Mouse (Mus musculus) forebrain, embryonic 13.5 days (tissue): ENCODE measurements around the gene Rubcn. TPM values are rescaled to one million over a fixed set of nuclear protein-coding genes. Genes with fewer than 3 reads are reported as not detected.

ENCODE experiments used
- ATAC-seq: fragments of 200-750 bp; cut with Nextera tagmentation; 2 replicates; pipeline ENCODE4 v1.8.0; 2017
- H3K27ac ChIP-seq: fragments of 300-500 bp; sonication (generic); 2 replicates; pipeline ENCODE4 v1.5.1; 2015; ENCODE audit warnings: inconsistent platforms, mild to moderate bottlenecking, moderate library complexity
- H3K27me3 ChIP-seq: fragments of 300-500 bp; sonication (generic); 2 replicates; pipeline ENCODE4 v1.6.1; 2015; ENCODE audit warnings: mild to moderate bottlenecking, inconsistent platforms
- H3K36me3 ChIP-seq: fragments of 300-500 bp; sonication (generic); 2 replicates; pipeline ENCODE4 v1.6.1; 2015; ENCODE audit warnings: mild to moderate bottlenecking, inconsistent platforms; ENCODE audit not compliant: poor library complexity, severe bottlenecking
- H3K4me1 ChIP-seq: fragments of 300-500 bp; sonication (generic); 2 replicates; pipeline ENCODE4 v1.6.1; 2015; ENCODE audit warnings: inconsistent platforms
- H3K4me2 ChIP-seq: fragments of 300-500 bp; sonication (generic); 2 replicates; pipeline ENCODE4 v1.6.1; 2015; ENCODE audit warnings: inconsistent platforms, mild to moderate bottlenecking, moderate library complexity
- H3K4me3 ChIP-seq: fragments of 300-500 bp; sonication (generic); 2 replicates; pipeline ENCODE4 v1.5.1; 2015; ENCODE audit warnings: mild to moderate bottlenecking, inconsistent platforms
- H3K9ac ChIP-seq: fragments of 300-500 bp; sonication (generic); 2 replicates; pipeline ENCODE4 v1.6.1; 2015; ENCODE audit warnings: mild to moderate bottlenecking, inconsistent platforms
- H3K9me3 ChIP-seq: fragments of 300-500 bp; sonication (generic); replicated peaks from 2 replicates; pipeline ENCODE4 v1.6.1; 2016; ENCODE audit warnings: inconsistent platforms
- WGBS: fragments of 180-500 bp; shearing (Covaris S2); methylation state at CpG from one replicate; pipeline ENCODE4 v1.1.7; 2015; 5-methylcytosine and 5-hydroxymethylcytosine counted together
- polyA plus RNA-seq: library from polyadenylated mRNA; unstranded; fragments of >200 nt; fragmentation: Nextera tagmentation; extraction: Ambion mirVana; gene quantifications from 2 replicates; pipeline ENCODE4 v1.2.1, GENCODE M21; 2015

The Rubcn gene
- polyA plus RNA-seq, 1 experiment from 2014 or later = 22.3 TPM

DNA sequence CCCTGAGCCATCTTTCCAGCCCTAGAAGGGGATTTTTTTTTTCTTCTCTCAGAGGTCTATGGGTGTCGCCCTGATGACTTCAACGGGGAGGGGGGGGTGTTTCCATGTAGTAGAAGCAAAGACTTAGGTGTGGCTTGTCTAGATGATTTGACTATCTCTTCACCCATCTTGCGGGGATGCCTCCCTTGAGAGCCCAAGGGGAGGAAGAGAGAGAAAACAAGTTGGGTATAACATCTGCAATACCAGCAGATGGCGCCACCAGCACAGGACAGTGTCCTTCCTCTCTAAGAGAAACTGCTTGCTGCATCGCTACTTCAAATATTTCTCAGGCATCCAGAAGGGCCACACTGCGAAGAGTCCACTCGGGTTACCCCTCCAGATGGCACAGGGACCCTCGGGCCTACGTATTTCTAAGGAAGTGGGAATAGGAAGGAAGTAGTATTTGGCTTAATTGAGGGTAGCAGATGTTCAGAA is 64.6 kb downstream of the Rubcn start:
- peaks cover 13% of the 10 kb centered on the region for H3K4me1 ChIP-seq
- H3K27me3 ChIP-seq = no peaks in the 10 kb centered on the region
- no peak overlapping the region for H3K9ac ChIP-seq
- no peaks in the 10 kb centered on the region for H3K9me3 ChIP-seq
- peak overlapping the region; percentile 30; the same call in 1 of the 2 replicates for H3K4me2 ChIP-seq
- no peaks in the 10 kb centered on the region for H3K36me3 ChIP-seq
- ATAC-seq = peak; percentile 41; the same call in 1 of the 2 replicates
- no peak overlapping the region for H3K4me3 ChIP-seq
- 3% methylated on average over 9 of the region's 9 CpGs for WGBS
- no peak overlapping the region for H3K27ac ChIP-seq

- peaks cover 20% of the 10 kb centered on the region for H3K4me1 ChIP-seq
- no peaks in the 10 kb centered on the region for H3K36me3 ChIP-seq
- H3K9me3 ChIP-seq = no peaks in the 10 kb centered on the region
- no peak for ATAC-seq
- WGBS = 88% methylated on average over 4 of the region's 4 CpGs
- H3K27ac ChIP-seq = no peak within 1 kb of the TSS
- no peak within 1 kb of the TSS for H3K4me2 ChIP-seq
- no peak within 1 kb of the TSS for H3K9ac ChIP-seq
- no peaks in the 10 kb centered on the region for H3K27me3 ChIP-seq
- H3K4me3 ChIP-seq = no peak within 1 kb of the TSS
Measured at GRCm38 (mm10) chr16:32810321-32810720, 67.2 kb downstream of the Rubcn start, which contains the start of gene Smbd1. Smbd1 (minus strand) TSS chr16:32810477.

- Histone ChIP-seq H3K4me1 (peaks cover 17% of the 10 kb centered on the region), H3K4me3 (no peak overlapping the region), H3K4me2 (no peak overlapping the region), H3K9me3 (no peaks in the 10 kb centered on the region), H3K27ac (no peak overlapping the region), H3K27me3 (0 out of 2 replicates have a peak, but pooled peaks cover 2% of the 10 kb centered on the region), H3K36me3 (no peaks in the 10 kb centered on the region), H3K9ac (no peak overlapping the region)
- ATAC-seq = no peak
- 60% methylated on average over 8 of the region's 8 CpGs for WGBS
Measured at GRCm38 (mm10) chr16:32807408-32808185, 70.0 kb downstream of the Rubcn start.

DNA sequence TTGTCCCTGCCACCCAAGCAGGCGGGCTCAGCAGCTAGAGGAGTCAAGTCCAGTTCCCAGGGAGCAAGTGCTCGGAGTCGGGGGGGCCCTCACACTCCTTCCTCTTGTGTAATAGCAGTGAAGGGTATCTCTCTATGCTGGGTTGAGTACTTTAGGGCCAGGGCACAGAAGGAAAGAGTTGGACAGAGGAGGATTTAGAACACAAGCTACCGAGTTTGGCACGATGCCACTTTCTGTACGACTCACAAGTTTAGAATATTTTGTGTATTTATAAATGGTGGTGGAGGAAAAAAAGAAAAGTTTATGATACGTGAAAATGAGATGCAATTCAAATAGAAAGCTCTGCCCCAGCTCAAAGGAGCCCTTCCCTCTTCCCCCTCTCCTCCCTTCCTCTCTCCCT is 72.4 kb downstream of the Rubcn start:
- Histone ChIP-seq H3K9me3 (no peaks in the 10 kb centered on the region), H3K27me3 (0 out of 2 replicates have a peak, but pooled peaks cover 2% of the 10 kb centered on the region), H3K4me1 (peaks cover 19% of the 10 kb centered on the region), H3K9ac (no peak overlapping the region), H3K27ac (no peak overlapping the region), H3K4me2 (no peak overlapping the region), H3K4me3 (no peak overlapping the region), H3K36me3 (no peaks in the 10 kb centered on the region)
- 80% methylated on average over 7 of the region's 7 CpGs for WGBS
- ATAC-seq = no peak

DNA sequence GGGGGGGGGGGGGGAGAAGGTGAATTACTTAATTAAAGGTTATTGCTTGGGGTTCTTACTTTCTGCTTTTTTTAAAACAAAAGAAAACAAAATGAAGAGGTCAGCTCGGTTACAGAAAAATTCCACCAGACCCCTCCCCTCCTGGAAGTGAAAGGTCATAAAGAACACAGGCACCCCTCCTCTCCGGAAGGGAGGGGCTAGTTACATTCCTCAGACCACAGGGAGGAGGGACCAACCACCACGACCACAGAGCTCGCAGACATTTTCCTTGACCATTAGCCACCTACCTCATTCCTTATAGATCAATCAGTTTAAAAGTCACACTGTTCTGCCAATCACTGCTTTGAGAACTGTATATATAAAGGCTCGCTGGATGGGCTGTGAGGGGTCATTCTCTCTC is 73.7 kb downstream of the Rubcn start:
- Histone ChIP-seq H3K4me2 (no peak overlapping the region), H3K9ac (no peak overlapping the region), H3K27ac (no peak overlapping the region), H3K27me3 (0 out of 2 replicates have a peak, but pooled peaks cover 2% of the 10 kb centered on the region), H3K9me3 (no peaks in the 10 kb centered on the region), H3K36me3 (no peaks in the 10 kb centered on the region), H3K4me1 (peaks cover 19% of the 10 kb centered on the region), H3K4me3 (no peak overlapping the region)
- 61% methylated on average over 5 of the region's 5 CpGs for WGBS
- no peak for ATAC-seq

GRCm38 (mm10) chr16:32803252-32803853 is 74.2 kb downstream of the Rubcn start:
- H3K9me3 ChIP-seq = no peaks in the 10 kb centered on the region
- H3K27me3 ChIP-seq = 0 out of 2 replicates have a peak, but pooled peaks cover 2% of the 10 kb centered on the region
- ATAC-seq = peak; percentile 93
- H3K27ac ChIP-seq = peak overlapping the region; percentile 66
- H3K4me1 ChIP-seq = peaks cover 19% of the 10 kb centered on the region
- H3K9ac ChIP-seq = no peak overlapping the region
- H3K36me3 ChIP-seq = no peaks in the 10 kb centered on the region
- 35% methylated on average over 6 of the region's 6 CpGs for WGBS
- no peak overlapping the region; the same call in 1 of the 2 replicates for H3K4me2 ChIP-seq
- H3K4me3 ChIP-seq = no peak overlapping the region

DNA sequence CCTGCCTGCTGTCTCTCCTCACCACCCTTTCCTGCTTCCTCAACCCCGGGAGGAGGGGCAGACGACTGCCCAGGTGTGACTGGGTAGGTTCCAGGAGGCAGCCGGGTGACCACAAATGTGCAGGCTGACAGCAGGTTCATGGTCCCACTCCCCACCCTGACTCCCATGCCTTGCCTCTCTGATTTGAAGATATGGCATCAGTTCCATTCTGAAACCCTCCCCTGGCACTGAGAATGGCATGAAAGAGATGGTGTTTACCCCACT is 80.2 kb downstream of the Rubcn start, which contains the start of gene Muc20:
TSS of gene Muc20 (minus strand) at position 10 of the 264 bp plus-strand sequence.
- H3K4me3 ChIP-seq = no peak within 1 kb of the TSS
- no peak within 1 kb of the TSS for H3K9ac ChIP-seq
- 92% methylated on average over 3 of the region's 3 CpGs for WGBS
- H3K9me3 ChIP-seq = no peaks in the 10 kb centered on the region
- H3K36me3 ChIP-seq = no peaks in the 10 kb centered on the region
- peaks cover under 1% of the 10 kb centered on the region; the same call in 1 of the 2 replicates for H3K4me1 ChIP-seq
- H3K27ac ChIP-seq = no peak within 1 kb of the TSS
- H3K27me3 ChIP-seq = no peaks in the 10 kb centered on the region
- no peak within 1 kb of the TSS for H3K4me2 ChIP-seq
- no peak for ATAC-seq

GRCm38 (mm10) chr16:32796676-32797425 is 80.7 kb downstream of the Rubcn start:
- Histone ChIP-seq H3K36me3 (no peaks in the 10 kb centered on the region), H3K9ac (no peak overlapping the region), H3K27ac (no peak overlapping the region), H3K4me1 (no peaks in the 10 kb centered on the region), H3K27me3 (no peaks in the 10 kb centered on the region), H3K9me3 (no peaks in the 10 kb centered on the region), H3K4me2 (no peak overlapping the region), H3K4me3 (no peak overlapping the region)
- ATAC-seq = no peak
- WGBS = 73% methylated on average over 14 of the region's 14 CpGs

DNA sequence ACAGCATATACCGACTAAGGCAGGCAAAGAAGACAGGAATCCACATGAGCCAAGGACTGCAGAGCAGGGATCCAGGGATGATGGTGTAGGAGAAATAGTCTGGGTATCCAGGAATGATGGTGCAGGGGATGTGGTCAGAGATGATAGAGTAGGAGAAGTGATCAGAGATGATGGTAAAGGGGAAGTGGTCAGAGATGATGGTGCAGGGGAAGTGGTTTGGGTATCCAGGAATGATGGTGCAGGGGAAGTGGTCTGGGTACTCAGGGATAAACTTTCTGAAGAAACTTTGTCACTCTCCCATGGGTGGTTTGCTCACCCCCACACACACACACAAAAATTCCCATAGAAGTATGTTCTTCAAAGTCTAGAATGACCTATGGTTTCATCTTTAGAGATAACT is 82.4 kb downstream of the Rubcn start:
- no peak overlapping the region for H3K4me3 ChIP-seq
- H3K27ac ChIP-seq = no peak overlapping the region
- H3K9me3 ChIP-seq = no peaks in the 10 kb centered on the region
- no peaks in the 10 kb centered on the region for H3K36me3 ChIP-seq
- H3K9ac ChIP-seq = no peak overlapping the region
- no peak for ATAC-seq
- H3K27me3 ChIP-seq = no peaks in the 10 kb centered on the region
- H3K4me1 ChIP-seq = no peaks in the 10 kb centered on the region
- WGBS = 74% methylated on average over 1 of the region's 1 CpGs
- no peak overlapping the region for H3K4me2 ChIP-seq

DNA sequence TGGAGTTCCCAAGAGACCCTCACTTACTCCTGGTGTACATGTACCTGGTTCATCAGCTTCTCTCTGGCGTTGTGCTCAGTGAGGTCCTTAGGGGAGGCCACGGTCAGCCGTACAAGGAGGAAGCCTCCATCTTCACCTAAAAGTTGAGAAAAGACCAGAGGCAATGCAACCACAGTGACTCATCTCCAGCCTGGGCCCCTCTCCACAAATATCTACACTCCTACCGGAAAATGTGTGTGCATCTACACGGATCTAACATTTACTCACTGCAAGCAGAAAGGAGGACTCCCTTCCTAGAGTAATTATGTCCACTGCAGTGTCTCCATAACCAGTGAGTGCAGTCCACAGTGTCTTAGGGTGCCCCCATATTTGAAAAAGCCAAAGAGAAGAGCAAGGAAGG is 87.5 kb downstream of the Rubcn start:
- no peak for ATAC-seq
- 90% methylated on average over 5 of the region's 5 CpGs for WGBS
- Histone ChIP-seq H3K4me1 (no peaks in the 10 kb centered on the region), H3K9ac (no peak overlapping the region), H3K27me3 (no peaks in the 10 kb centered on the region), H3K4me3 (no peak overlapping the region), H3K36me3 (no peaks in the 10 kb centered on the region), H3K27ac (no peak overlapping the region), H3K9me3 (no peaks in the 10 kb centered on the region), H3K4me2 (no peak overlapping the region)

- no peak overlapping the region for H3K4me2 ChIP-seq
- WGBS = 76% methylated on average over 13 of the region's 13 CpGs
- peaks cover 12% of the 10 kb centered on the region; the same call in 1 of the 2 replicates for H3K4me1 ChIP-seq
- H3K36me3 ChIP-seq = no peaks in the 10 kb centered on the region
- no peaks in the 10 kb centered on the region for H3K9me3 ChIP-seq
- no peak overlapping the region for H3K4me3 ChIP-seq
- no peaks in the 10 kb centered on the region for H3K27me3 ChIP-seq
- no peak overlapping the region for H3K27ac ChIP-seq
- 0 out of 2 replicates have a peak, but pooled peaks have one; percentile 13 for ATAC-seq
- no peak overlapping the region for H3K9ac ChIP-seq
Measured at GRCm38 (mm10) chr16:32784840-32785239, 92.7 kb downstream of the Rubcn start.
